Mouse (Mus musculus): ENCODE data around the gene Hc. TPM values are rescaled to one million over a fixed set of nuclear protein-coding genes. Genes with fewer than 3 reads are reported as not detected.

Hc gene
- polyA plus RNA-seq, 1 experiment from 2014 or later = 0.46 TPM

- Histone ChIP-seq H3K4me2 (replicated peaks) (no peak overlapping the region), H3K4me1 (no peaks in the 10 kb centered on the region), H3K4me3 (no peak overlapping the region), H3K9me3 (no peaks in the 10 kb centered on the region), H3K36me3 (no peaks in the 10 kb centered on the region), H3K27ac (replicated peaks) (no peak overlapping the region), H3K27me3 (no peaks in the 10 kb centered on the region), H3K9ac (replicated peaks) (no peak overlapping the region)
- WGBS = 79% methylated on average over 6 of the region's 6 CpGs
- ATAC-seq (replicated peaks) = no peak
These were observed 17.9 kb upstream of the Hc start for GRCm38 (mm10) chr2:35079166-35079565.

- Histone ChIP-seq H3K4me1 (no peaks in the 10 kb centered on the region; the same call in 1 of the 2 replicates), H3K36me3 (no peaks in the 10 kb centered on the region), H3K27me3 (no peaks in the 10 kb centered on the region), H3K9ac (replicated peaks) (no peak overlapping the region), H3K27ac (replicated peaks) (no peak overlapping the region), H3K9me3 (no peaks in the 10 kb centered on the region), H3K4me2 (replicated peaks) (no peak overlapping the region), H3K4me3 (no peak overlapping the region)
- ATAC-seq (replicated peaks) = no peak
- 89% methylated on average over 3 of the region's 3 CpGs for WGBS
These were observed 13.1 kb upstream of the Hc start for GRCm38 (mm10) chr2:35074328-35074727.

GRCm38 (mm10) chr2:35072547-35072946 lies 11.3 kb upstream of the Hc start:
- Histone ChIP-seq H3K4me2 (replicated peaks) (no peak overlapping the region), H3K9me3 (no peaks in the 10 kb centered on the region), H3K9ac (replicated peaks) (no peak overlapping the region), H3K4me3 (no peak overlapping the region), H3K4me1 (no peaks in the 10 kb centered on the region; the same call in 1 of the 2 replicates), H3K27me3 (no peaks in the 10 kb centered on the region), H3K36me3 (no peaks in the 10 kb centered on the region), H3K27ac (replicated peaks) (no peak overlapping the region)
- ATAC-seq (replicated peaks) = no peak
- WGBS = 51% methylated on average over 2 of the region's 2 CpGs

GRCm38 (mm10) chr2:35070275-35070674 lies 9.0 kb upstream of the Hc start:
- H3K36me3 ChIP-seq = no peaks in the 10 kb centered on the region
- no peaks in the 10 kb centered on the region for H3K27me3 ChIP-seq
- H3K4me2 ChIP-seq (replicated peaks) = no peak overlapping the region
- H3K9me3 ChIP-seq = no peaks in the 10 kb centered on the region
- H3K9ac ChIP-seq (replicated peaks) = no peak overlapping the region
- 90% methylated on average over 4 of the region's 4 CpGs for WGBS
- ATAC-seq (replicated peaks) = no peak
- no peak overlapping the region for H3K4me3 ChIP-seq
- H3K27ac ChIP-seq (replicated peaks) = no peak overlapping the region
- no peaks in the 10 kb centered on the region; the same call in 1 of the 2 replicates for H3K4me1 ChIP-seq

- H3K27me3 ChIP-seq = no peaks in the 10 kb centered on the region
- no peaks in the 10 kb centered on the region for H3K36me3 ChIP-seq
- H3K27ac ChIP-seq (replicated peaks) = no peak overlapping the region
- no peak for ATAC-seq (replicated peaks)
- WGBS = 97% methylated on average over 1 of the region's 1 CpGs
- H3K4me3 ChIP-seq = no peak overlapping the region
- no peaks in the 10 kb centered on the region for H3K9me3 ChIP-seq
- no peak overlapping the region for H3K9ac ChIP-seq (replicated peaks)
- H3K4me2 ChIP-seq (replicated peaks) = no peak overlapping the region
- no peaks in the 10 kb centered on the region; the same call in 1 of the 2 replicates for H3K4me1 ChIP-seq
These were observed 7.9 kb upstream of the Hc start for GRCm38 (mm10) chr2:35069124-35069523.

- H3K9ac ChIP-seq (replicated peaks) = no peak overlapping the region
- H3K27ac ChIP-seq (replicated peaks) = no peak overlapping the region
- no peaks in the 10 kb centered on the region for H3K36me3 ChIP-seq
- no peaks in the 10 kb centered on the region for H3K4me1 ChIP-seq
- no peaks in the 10 kb centered on the region for H3K9me3 ChIP-seq
- 91% methylated on average over 11 of the region's 11 CpGs for WGBS
- no peak overlapping the region for H3K4me3 ChIP-seq
- no peak overlapping the region for H3K4me2 ChIP-seq (replicated peaks)
- no peak for ATAC-seq (replicated peaks)
- no peaks in the 10 kb centered on the region for H3K27me3 ChIP-seq
These were observed 5.9 kb upstream of the Hc start for GRCm38 (mm10) chr2:35067117-35067516.

- H3K9me3 ChIP-seq = no peaks in the 10 kb centered on the region
- no peaks in the 10 kb centered on the region for H3K4me1 ChIP-seq
- H3K27ac ChIP-seq (replicated peaks) = no peak overlapping the region
- no peak overlapping the region for H3K4me2 ChIP-seq (replicated peaks)
- H3K36me3 ChIP-seq = no peaks in the 10 kb centered on the region
- WGBS = 94% methylated on average over 13 of the region's 13 CpGs
- no peak for ATAC-seq (replicated peaks)
- no peak overlapping the region for H3K4me3 ChIP-seq
- no peak overlapping the region for H3K9ac ChIP-seq (replicated peaks)
- H3K27me3 ChIP-seq = no peaks in the 10 kb centered on the region
These were observed 5.4 kb upstream of the Hc start for GRCm38 (mm10) chr2:35066525-35067082.

- H3K27me3 ChIP-seq = no peaks in the 10 kb centered on the region
- 93% methylated on average over 6 of the region's 6 CpGs for WGBS
- ATAC-seq (replicated peaks) = no peak
These were observed 2.2 kb upstream of the Hc start for GRCm38 (mm10) chr2:35063333-35064030.

GRCm38 (mm10) chr2:35060897-35061296 lies 341 bp downstream of the Hc start:
- WGBS = 82% methylated on average over 6 of the region's 6 CpGs
- H3K4me3 ChIP-seq = no peak overlapping the region
- no peaks in the 10 kb centered on the region for H3K36me3 ChIP-seq
- H3K9ac ChIP-seq (replicated peaks) = no peak overlapping the region
- H3K4me1 ChIP-seq = no peaks in the 10 kb centered on the region
- no peaks in the 10 kb centered on the region for H3K9me3 ChIP-seq
- H3K4me2 ChIP-seq (replicated peaks) = no peak overlapping the region
- no peak overlapping the region for H3K27ac ChIP-seq (replicated peaks)
- no peak for ATAC-seq (replicated peaks)
- H3K27me3 ChIP-seq = no peaks in the 10 kb centered on the region

More at GRCm38 (mm10) chr2:35063333-35064030, 2.2 kb upstream of the Hc start:
- no peak overlapping the region for H3K27ac ChIP-seq (replicated peaks)
- no peaks in the 10 kb centered on the region for H3K9me3 ChIP-seq
- H3K36me3 ChIP-seq = no peaks in the 10 kb centered on the region
- H3K4me3 ChIP-seq = no peak overlapping the region
- no peaks in the 10 kb centered on the region for H3K4me1 ChIP-seq
- H3K9ac ChIP-seq (replicated peaks) = no peak overlapping the region
- no peak overlapping the region for H3K4me2 ChIP-seq (replicated peaks)

- 91% methylated on average over 5 of the region's 5 CpGs for WGBS
- H3K4me2 ChIP-seq (replicated peaks) = no peak overlapping the region
- no peak for ATAC-seq (replicated peaks)
- no peaks in the 10 kb centered on the region for H3K27me3 ChIP-seq
- H3K27ac ChIP-seq (replicated peaks) = no peak overlapping the region
- no peak overlapping the region for H3K4me3 ChIP-seq
- H3K9ac ChIP-seq (replicated peaks) = no peak overlapping the region
- no peaks in the 10 kb centered on the region for H3K9me3 ChIP-seq
- no peaks in the 10 kb centered on the region for H3K4me1 ChIP-seq
- no peaks in the 10 kb centered on the region for H3K36me3 ChIP-seq
These were observed 982 bp downstream of the Hc start for GRCm38 (mm10) chr2:35060256-35060655.

- no peak overlapping the region for H3K4me2 ChIP-seq (replicated peaks)
- no peaks in the 10 kb centered on the region for H3K4me1 ChIP-seq
- H3K36me3 ChIP-seq = no peaks in the 10 kb centered on the region
- H3K4me3 ChIP-seq = no peak overlapping the region
- H3K27me3 ChIP-seq = no peaks in the 10 kb centered on the region
- no peak overlapping the region for H3K27ac ChIP-seq (replicated peaks)
- no peak for ATAC-seq (replicated peaks)
- no peaks in the 10 kb centered on the region for H3K9me3 ChIP-seq
- WGBS = 82% methylated on average over 2 of the region's 2 CpGs
- no peak overlapping the region for H3K9ac ChIP-seq (replicated peaks)
These were observed 2.9 kb downstream of the Hc start for GRCm38 (mm10) chr2:35058325-35058724.

GRCm38 (mm10) chr2:35057243-35057642 lies 4.0 kb downstream of the Hc start:
- Histone ChIP-seq H3K36me3 (no peaks in the 10 kb centered on the region), H3K4me2 (replicated peaks) (no peak overlapping the region), H3K9me3 (no peaks in the 10 kb centered on the region), H3K9ac (replicated peaks) (no peak overlapping the region), H3K4me1 (no peaks in the 10 kb centered on the region), H3K27ac (replicated peaks) (no peak overlapping the region), H3K4me3 (no peak overlapping the region), H3K27me3 (no peaks in the 10 kb centered on the region)
- no peak for ATAC-seq (replicated peaks)
- 92% methylated on average over 11 of the region's 11 CpGs for WGBS

GRCm38 (mm10) chr2:35048851-35049250 lies 12.4 kb downstream of the Hc start:
- 48% methylated on average over 5 of the region's 5 CpGs for WGBS
- no peaks in the 10 kb centered on the region for H3K36me3 ChIP-seq
- H3K4me1 ChIP-seq = no peaks in the 10 kb centered on the region
- no peak overlapping the region for H3K27ac ChIP-seq (replicated peaks)
- no peaks in the 10 kb centered on the region for H3K27me3 ChIP-seq
- H3K4me3 ChIP-seq = no peak overlapping the region
- H3K9ac ChIP-seq (replicated peaks) = no peak overlapping the region
- H3K4me2 ChIP-seq (replicated peaks) = no peak overlapping the region
- no peak for ATAC-seq (replicated peaks)
- no peaks in the 10 kb centered on the region for H3K9me3 ChIP-seq
